Mouse (Mus musculus) Patski (cell line): ENCODE results near the gene Procr. TPM values are rescaled to one million over a fixed set of nuclear protein-coding genes. Genes with fewer than 3 reads are reported as not detected.
"Not testable (repeated sequence)": the region's sequence is repeated elsewhere in the genome, so short reads cannot be mapped to it uniquely, and the experiment has no call there.

Source experiments
- ATAC-seq: fragments of 100-300 bp; one replicate; pipeline ENCODE4 v1.8.0; 2021
- CTCF ChIA-PET: fragments of 350-600 bp; sonication (Branson Sonifier 250); formaldehyde crosslinking; loops from one replicate; lab custom pipeline; 2022; ENCODE audit warnings: inconsistent platforms; lab: Charles Lee
- POLR2A ChIA-PET: fragments of 350-600 bp; sonication (Branson Sonifier 250); formaldehyde crosslinking; loops from one replicate; lab custom pipeline; 2022; ENCODE audit warnings: antibody characterized with exemption, inconsistent platforms; lab: Charles Lee
- DNase-seq: peaks from one replicate; pipeline ENCODE4 v3.0.0-alpha.2; 2011; ENCODE audit warnings: low read depth, low spot score
- H3K27me3 ChIP-seq: fragments of 371-371 bp; one replicate; pipeline ENCODE4 v1.5.1; 2021
- CTCF ChIP-seq: fragments of 100-300 bp; IDR thresholded peaks from one replicate; pipeline ENCODE4 v1.5.1; 2021
- in situ Hi-C: fragments of 300-500 bp; cut with MboI; formaldehyde crosslinking; loops from 3 replicates; pipeline ENCODE4 v1.11.1; 2018; ENCODE audit warnings: low pct_unique_long_range_greater_than_20kb, mixed read lengths
- polyA plus RNA-seq: library from polyadenylated mRNA; unstranded; gene quantifications from one replicate; pipeline ENCODE4 v1.2.3, GENCODE M21; 2021

Procr gene
- polyA plus RNA-seq, 1 experiment from 2014 or later: 4.5 TPM

- DNase-seq (no peak), ATAC-seq (no peak)
- POLR2A ChIA-PET: interaction anchor here (0.8 kb wide), 1 partner anchor 238 kb away, joined by 3 read pairs; no protein-coding TSS in a partner anchor
- no peak for TF ChIP-seq CTCF
- peaks cover 6% of the 10 kb centered on the region for H3K27me3 ChIP-seq
- CTCF ChIA-PET: interaction anchor here (0.8 to 1.2 kb wide), 2 partner anchors 28 to 32 kb away, joined by 3 read pairs; no protein-coding TSS in a partner anchor
- in situ Hi-C loops: no loop called here
Measured at GRCm38 (mm10) chr2:155727764-155728395, 23.0 kb upstream of the Procr start.

- DNase-seq (no peak), ATAC-seq (no peak)
- CTCF ChIA-PET: interaction anchor here (0.8 to 1.1 kb wide), 2 partner anchors 31 to 33 kb away, joined by 3 to 5 read pairs; no protein-coding TSS in a partner anchor
- H3K27me3 ChIP-seq: peaks cover 6% of the 10 kb centered on the region
- TF ChIP-seq CTCF: no peak
- in situ Hi-C loops: no loop called here
- POLR2A ChIA-PET: interaction anchor here (0.8 to 1.1 kb wide), 2 partner anchors 14 to 237 kb away, joined by 3 read pairs; no protein-coding TSS in a partner anchor
Measured at GRCm38 (mm10) chr2:155728742-155729141, 22.2 kb upstream of the Procr start.

DNA sequence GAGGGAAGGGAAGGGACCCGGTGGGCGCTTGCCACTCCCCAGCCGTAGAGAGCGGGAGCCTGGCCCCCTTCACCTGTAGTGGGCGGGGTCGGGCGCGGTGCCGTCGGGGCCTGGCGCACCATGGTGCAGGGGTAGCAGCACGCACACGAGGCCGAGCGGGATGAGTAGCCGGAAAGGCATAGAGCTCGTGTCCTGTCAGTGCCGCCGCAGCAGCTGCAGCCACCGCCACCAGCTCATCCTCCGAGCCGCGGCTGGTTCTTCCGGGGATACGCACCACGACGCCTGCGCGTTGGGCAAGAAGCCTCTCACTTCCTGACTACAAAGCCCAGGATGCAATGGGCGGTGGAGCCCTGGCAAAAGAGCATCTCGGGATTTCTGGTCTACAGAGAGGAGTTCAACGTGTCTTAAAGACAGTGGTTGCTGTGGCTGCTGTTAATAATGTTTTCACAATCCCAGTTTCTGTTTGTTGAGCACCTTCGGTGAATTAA is 21.7 kb upstream of the Procr start, which contains the start of gene Edem2:
TSS of gene Edem2 (minus strand) at position 318 of the 488 bp plus-strand sequence.
- peaks cover 6% of the 10 kb centered on the region for H3K27me3 ChIP-seq
- ChIA-PET CTCF (interaction anchor here (1.1 kb wide), 1 partner anchor 33 kb away, joined by 5 read pairs; no protein-coding TSS in a partner anchor), POLR2A (interaction anchor here (1.1 kb wide), 1 partner anchor 14 kb away, joined by 3 read pairs; no protein-coding TSS in a partner anchor)
- in situ Hi-C loops: no loop called here
- DNase-seq: peak; percentile 50
- peak; percentile 87 for ATAC-seq
- TF ChIP-seq CTCF: no peak

- peaks cover 6% of the 10 kb centered on the region for H3K27me3 ChIP-seq
- in situ Hi-C loops: no loop called here
- ChIA-PET CTCF (interaction anchor here (1.1 kb wide), 1 partner anchor 14 kb away, joined by 3 read pairs; no protein-coding TSS in a partner anchor), POLR2A (no interaction called here)
- no peak for DNase-seq
- no peak for TF ChIP-seq CTCF
- no peak for ATAC-seq
Measured at GRCm38 (mm10) chr2:155735080-155735479, 15.8 kb upstream of the Procr start.

DNA sequence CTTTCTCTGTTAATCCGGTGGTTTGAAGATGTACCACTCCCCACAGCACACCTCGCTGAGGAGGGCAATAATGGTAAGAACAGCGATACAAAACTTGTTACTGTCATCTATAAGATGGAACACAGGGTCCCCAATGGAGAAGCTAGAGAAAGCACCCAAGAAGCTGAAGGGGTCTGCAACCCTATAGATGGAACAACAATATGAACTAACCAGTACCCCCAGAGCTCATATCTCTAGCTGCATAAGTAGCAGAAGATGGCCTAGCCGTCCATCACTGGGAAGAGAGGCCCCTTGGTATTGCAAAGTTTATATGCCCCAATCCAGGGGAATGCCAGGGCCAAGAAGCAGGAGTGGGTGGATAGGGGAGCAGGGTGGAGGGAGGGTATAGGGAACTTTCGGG is 15.2 kb upstream of the Procr start, which contains the start of gene Gm17581:
TSS of gene Gm17581 (minus strand) at position 101 of the 400 bp plus-strand sequence.
- POLR2A ChIA-PET, ATAC-seq, in situ Hi-C loops, DNase-seq, H3K27me3 ChIP-seq: not testable (repeated sequence)
- CTCF ChIA-PET: interaction anchor here (1.1 kb wide), 1 partner anchor 14 kb away, joined by 3 read pairs; no protein-coding TSS in a partner anchor

DNA sequence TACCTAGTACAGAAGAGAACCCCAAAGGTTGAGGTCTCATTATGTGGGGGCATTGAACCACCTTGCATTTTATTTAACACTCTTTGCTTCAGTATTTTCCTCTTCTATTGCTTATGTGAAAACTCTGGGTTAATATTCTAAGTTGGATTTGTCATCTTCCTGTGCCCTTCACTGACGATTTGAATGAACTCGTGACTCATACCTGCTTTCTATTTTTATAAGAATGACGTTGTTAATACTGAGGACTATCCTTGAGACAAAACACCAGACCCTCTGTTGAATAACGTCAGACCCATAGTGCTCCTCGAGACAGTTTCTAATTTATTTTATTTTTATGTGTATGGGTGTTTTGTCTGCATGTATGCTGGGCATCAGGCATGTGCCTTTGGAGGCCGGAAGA is 14.0 kb upstream of the Procr start:
- CTCF ChIA-PET: no interaction called here
- in situ Hi-C loops: no loop called here
- peaks cover 2% of the 10 kb centered on the region for H3K27me3 ChIP-seq
- no peak for DNase-seq
- no peak for ATAC-seq
- POLR2A ChIA-PET: no interaction called here
- no peak for TF ChIP-seq CTCF

DNA sequence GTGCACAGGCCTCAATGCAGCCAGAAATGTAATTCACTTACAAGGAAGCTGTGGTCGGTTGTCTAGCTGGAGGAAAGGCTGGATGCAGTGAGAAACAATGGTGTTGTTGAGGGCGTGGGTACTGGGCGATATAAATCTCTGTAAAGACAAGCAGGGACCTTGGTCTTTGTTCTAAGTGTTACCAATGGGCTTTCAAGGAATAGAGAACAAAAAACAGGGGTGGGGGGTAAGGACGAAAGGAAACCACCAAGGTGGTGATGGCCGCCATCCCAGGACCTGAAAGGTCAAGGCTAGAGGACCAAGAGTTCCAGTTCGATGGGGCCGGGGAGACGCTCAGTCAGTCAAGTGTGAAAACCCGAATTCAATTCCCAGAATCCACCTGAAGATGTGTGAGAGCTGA is 13.1 kb upstream of the Procr start:
- no peak for ATAC-seq
- CTCF ChIA-PET: interaction anchor here (1.3 kb wide), 1 partner anchor 64 kb away, joined by 3 read pairs; no protein-coding TSS in a partner anchor
- in situ Hi-C loops: no loop called here
- no peak for TF ChIP-seq CTCF
- DNase-seq: no peak
- H3K27me3 ChIP-seq: no peaks in the 10 kb centered on the region
- POLR2A ChIA-PET: no interaction called here

GRCm38 (mm10) chr2:155742211-155742610 is 8.7 kb upstream of the Procr start:
- TF ChIP-seq CTCF: no peak
- no peak for DNase-seq
- POLR2A ChIA-PET: interaction anchor here (0.8 kb wide), 1 partner anchor 13 kb away, joined by 3 read pairs; the partner anchor contains the start of gene Edem2
- in situ Hi-C loops: no loop called here
- no peaks in the 10 kb centered on the region for H3K27me3 ChIP-seq
- no peak for ATAC-seq
- CTCF ChIA-PET: interaction anchor here (1.4 kb wide), 1 partner anchor 9 kb away, joined by 3 read pairs; the partner anchor contains the start of gene Procr

DNA sequence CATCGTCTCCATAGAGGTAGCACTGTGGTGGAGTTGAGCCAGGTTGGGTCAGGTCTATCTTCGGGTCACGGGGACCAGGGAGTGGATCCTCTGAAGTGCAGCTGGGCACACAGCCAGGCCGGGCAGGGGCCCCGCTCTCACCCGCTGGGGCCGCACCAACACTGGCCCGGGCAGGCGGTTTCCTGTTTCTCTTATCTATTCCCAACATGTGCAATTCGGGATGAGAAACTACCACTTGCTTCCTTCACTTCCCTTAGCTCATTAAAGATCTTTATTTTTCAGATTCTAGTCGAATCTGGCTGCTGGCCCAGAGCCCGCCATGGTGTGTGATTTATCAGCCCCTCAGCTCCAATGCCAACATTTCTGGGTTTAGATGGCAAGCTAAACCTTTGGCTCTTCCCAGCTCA is 8.0 kb upstream of the Procr start:
- POLR2A ChIA-PET: interaction anchor here (0.6 to 0.8 kb wide), 2 partner anchors 14 to 18 kb away, joined by 3 read pairs; partner anchors contain the start of gene Edem2

GRCm38 (mm10) chr2:155743351-155743750 is 7.6 kb upstream of the Procr start:
- CTCF ChIA-PET: interaction anchor here (1.4 kb wide), 1 partner anchor 8 kb away, joined by 3 read pairs; the partner anchor contains the start of gene Procr

More for the DNA sequence above, 8.0 kb upstream of the Procr start:
- DNase-seq (no peak), ATAC-seq (no peak)
- no peaks in the 10 kb centered on the region for H3K27me3 ChIP-seq
- CTCF ChIA-PET: interaction anchor here (1.4 kb wide), 1 partner anchor 8 kb away, joined by 3 read pairs; the partner anchor contains the start of gene Procr
- in situ Hi-C loops: no loop called here
- TF ChIP-seq CTCF: no peak

More at GRCm38 (mm10) chr2:155743351-155743750, 7.6 kb upstream of the Procr start:
- in situ Hi-C loops: no loop called here
- DNase-seq (no peak), ATAC-seq (no peak)
- no peak for TF ChIP-seq CTCF
- H3K27me3 ChIP-seq: no peaks in the 10 kb centered on the region
- POLR2A ChIA-PET: interaction anchor here (0.6 to 0.8 kb wide), 2 partner anchors 15 to 18 kb away, joined by 3 read pairs; partner anchors contain the start of gene Edem2
